Mouse (Mus musculus): ENCODE data around the gene Zfp30. TPM values are rescaled to one million over a fixed set of nuclear protein-coding genes. Genes with fewer than 3 reads are reported as not detected.

Gene Zfp30
- total RNA-seq (2014; fragmentation: Nextera tagmentation) = 0.36 TPM in 1 of 2 replicates, not detected in the other
- 0.69 and 0.93 TPM in 2 replicates for total RNA-seq (2017)

GRCm38 (mm10) chr7:29783871-29784551 lies at the start of gene Zfp30:
Zfp30 (plus strand) TSS chr7:29783998.
- ATAC-seq (replicated peaks; ENCODE audit: poor library complexity, severe bottlenecking) = peak; percentile 90

GRCm38 (mm10) chr7:29742258-29742657 lies 41.5 kb upstream of the Zfp30 start:
- no peak for ATAC-seq (replicated peaks; ENCODE audit: poor library complexity, severe bottlenecking)

- ATAC-seq (replicated peaks; ENCODE audit: poor library complexity, severe bottlenecking) = no peak
These were observed 23.3 kb upstream of the Zfp30 start for GRCm38 (mm10) chr7:29760476-29760875.

DNA sequence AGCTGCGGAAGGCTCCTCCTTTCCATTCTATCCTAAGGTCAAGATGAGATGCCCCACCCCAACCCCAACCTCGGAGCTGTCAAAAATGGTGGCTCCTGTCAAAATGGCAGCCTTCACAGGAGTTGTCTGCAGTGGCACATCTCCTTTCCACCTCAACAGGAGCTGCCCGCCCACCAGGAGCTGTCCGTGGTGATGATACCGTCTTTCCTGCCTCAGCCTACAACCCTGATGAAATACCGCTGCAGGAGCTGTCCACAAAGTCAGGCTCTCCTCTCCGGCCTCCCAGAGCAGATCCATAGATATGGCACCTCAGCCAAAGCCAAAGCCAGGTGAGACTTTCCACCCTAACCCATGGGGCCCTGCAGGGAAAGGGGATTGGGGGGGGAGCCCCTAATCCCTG lies 19.1 kb upstream of the Zfp30 start:
- no peak for ATAC-seq (replicated peaks; ENCODE audit: poor library complexity, severe bottlenecking)

DNA sequence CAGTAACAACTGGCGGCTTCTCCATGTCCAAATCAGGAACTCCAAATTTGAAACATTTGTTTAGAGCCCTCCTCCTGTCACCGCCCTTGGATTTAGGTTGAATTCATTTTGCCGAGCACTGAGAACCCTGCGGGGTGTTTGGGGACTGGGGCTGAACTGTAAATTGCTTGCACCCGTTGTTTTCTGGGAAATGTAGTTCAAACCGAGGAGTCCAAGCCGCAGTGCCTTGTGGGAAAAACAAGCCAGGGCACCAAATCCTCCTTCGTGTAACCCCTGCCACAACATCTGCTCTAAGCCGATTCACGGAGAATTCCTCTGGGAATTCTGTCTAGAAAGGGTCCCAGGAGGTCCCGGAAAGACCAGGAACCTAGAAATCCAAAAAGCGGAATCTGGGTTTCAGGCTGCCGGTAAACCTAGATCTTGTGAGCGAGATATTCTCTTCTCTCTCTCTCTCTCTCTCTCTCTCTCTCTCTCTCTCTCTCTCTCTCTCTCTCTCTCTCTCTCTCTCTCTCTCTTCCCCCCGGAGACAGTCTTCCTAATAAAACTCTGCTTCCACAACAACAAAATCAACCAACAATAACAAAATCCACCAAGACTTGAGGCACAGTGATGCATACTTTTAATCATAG lies 16.6 kb upstream of the Zfp30 start:
- ATAC-seq (replicated peaks; ENCODE audit: poor library complexity, severe bottlenecking) = peak; percentile 57

DNA sequence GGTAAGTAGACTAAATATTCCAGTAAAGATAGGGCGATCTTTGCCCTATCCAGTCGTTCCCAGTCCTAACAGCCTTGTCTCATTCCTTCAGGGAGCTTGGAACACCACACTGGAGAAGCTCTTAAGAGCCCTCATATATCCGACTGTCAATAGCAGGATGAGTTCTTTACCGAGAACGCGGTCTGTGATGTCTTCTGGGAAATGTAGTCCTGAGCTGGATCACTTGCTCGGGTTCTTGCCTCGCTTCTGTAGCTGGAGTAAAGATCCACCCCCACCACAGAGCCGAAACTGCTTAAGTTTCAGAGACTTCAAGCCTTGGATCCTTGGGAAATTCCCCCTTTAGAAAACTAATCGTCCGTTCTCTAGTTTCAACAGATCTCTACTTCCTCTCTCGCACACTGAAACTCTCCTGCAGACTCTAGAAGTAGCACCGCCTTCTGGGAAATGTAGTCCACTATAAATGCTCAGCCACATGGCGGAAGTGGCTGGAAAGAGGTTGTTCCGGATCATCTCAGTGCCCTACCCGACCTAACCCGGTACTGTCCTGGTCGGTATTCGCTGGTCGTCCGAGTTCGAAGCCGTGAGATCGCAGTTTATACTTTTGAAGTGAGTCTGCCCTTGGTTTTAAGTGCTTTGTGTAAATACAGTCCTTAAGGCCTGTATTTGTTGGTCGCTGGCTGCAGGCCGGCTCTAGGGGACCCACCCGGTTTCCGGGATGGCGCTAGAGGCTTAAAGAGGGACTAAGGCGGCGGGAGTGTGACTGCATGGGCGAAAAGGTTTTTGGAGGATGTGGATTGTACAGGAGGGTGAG lies 15.5 kb upstream of the Zfp30 start, which contains the start of gene Zfp84:
TSS of gene Zfp84 (plus strand) at position 463 of the 811 bp plus-strand sequence.
- peak; percentile 92 for ATAC-seq (replicated peaks; ENCODE audit: poor library complexity, severe bottlenecking)

- no peak for ATAC-seq (replicated peaks; ENCODE audit: poor library complexity, severe bottlenecking)
These were observed 14.8 kb upstream of the Zfp30 start for GRCm38 (mm10) chr7:29768980-29769379.

GRCm38 (mm10) chr7:29773503-29773902 lies 10.3 kb upstream of the Zfp30 start:
- no peak for ATAC-seq (replicated peaks; ENCODE audit: poor library complexity, severe bottlenecking)

GRCm38 (mm10) chr7:29774371-29774770 lies 9.4 kb upstream of the Zfp30 start:
- ATAC-seq (replicated peaks; ENCODE audit: poor library complexity, severe bottlenecking) = no peak

GRCm38 (mm10) chr7:29776568-29776967 lies 7.2 kb upstream of the Zfp30 start:
- ATAC-seq (replicated peaks; ENCODE audit: poor library complexity, severe bottlenecking) = no peak

GRCm38 (mm10) chr7:29777372-29777771 lies 6.4 kb upstream of the Zfp30 start:
- ATAC-seq (replicated peaks; ENCODE audit: poor library complexity, severe bottlenecking) = no peak

DNA sequence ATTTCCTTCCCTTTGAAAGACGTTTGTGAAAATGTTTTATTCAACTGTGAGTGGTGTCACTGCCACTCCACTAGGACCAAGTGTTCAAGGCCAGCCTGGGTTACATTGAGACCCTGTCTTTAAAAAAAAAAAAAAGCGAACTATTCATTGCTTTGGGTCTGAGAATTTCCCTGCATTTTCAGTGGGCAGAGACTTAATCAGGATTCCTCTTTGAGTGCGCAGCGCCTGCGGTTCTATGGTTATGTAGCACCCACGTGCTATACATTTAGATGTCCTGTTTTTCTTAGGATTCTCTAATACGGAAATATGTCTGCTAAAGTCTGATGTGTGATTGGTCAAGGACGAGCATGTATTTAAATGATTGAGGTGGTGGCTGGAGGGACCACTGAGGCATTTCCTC lies 1.2 kb downstream of the Zfp30 start:
- ATAC-seq (replicated peaks; ENCODE audit: poor library complexity, severe bottlenecking) = no peak

GRCm38 (mm10) chr7:29785888-29786287 lies 2.1 kb downstream of the Zfp30 start:
- no peak for ATAC-seq (replicated peaks; ENCODE audit: poor library complexity, severe bottlenecking)

- ATAC-seq (replicated peaks; ENCODE audit: poor library complexity, severe bottlenecking) = no peak
These were observed 9.1 kb downstream of the Zfp30 start for GRCm38 (mm10) chr7:29792906-29793305.

GRCm38 (mm10) chr7:29807046-29807445 lies 23.2 kb downstream of the Zfp30 start:
- no peak for ATAC-seq (replicated peaks; ENCODE audit: poor library complexity, severe bottlenecking)

- no peak for ATAC-seq (replicated peaks; ENCODE audit: poor library complexity, severe bottlenecking)
These were observed 28.4 kb downstream of the Zfp30 start for GRCm38 (mm10) chr7:29812244-29812643.

DNA sequence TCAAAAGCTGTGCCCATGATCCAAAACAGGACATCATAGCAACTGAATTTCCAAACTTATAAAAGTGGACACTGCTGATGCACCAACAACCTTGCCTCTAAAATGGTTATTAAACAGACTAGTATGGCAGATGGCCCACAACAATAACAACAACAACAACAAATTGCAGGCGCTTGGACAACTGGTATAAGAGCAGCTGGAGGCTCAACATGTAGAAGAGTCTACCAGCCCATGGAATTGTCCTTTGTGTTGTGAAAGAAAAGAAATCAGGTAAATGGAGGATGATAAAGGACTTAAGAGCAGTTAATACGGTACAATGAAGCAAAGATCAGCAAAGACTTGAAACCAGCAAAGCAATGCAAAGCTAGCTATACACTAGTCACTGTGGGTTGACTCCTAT lies 30.6 kb downstream of the Zfp30 start:
- no peak for ATAC-seq (replicated peaks; ENCODE audit: poor library complexity, severe bottlenecking)

DNA sequence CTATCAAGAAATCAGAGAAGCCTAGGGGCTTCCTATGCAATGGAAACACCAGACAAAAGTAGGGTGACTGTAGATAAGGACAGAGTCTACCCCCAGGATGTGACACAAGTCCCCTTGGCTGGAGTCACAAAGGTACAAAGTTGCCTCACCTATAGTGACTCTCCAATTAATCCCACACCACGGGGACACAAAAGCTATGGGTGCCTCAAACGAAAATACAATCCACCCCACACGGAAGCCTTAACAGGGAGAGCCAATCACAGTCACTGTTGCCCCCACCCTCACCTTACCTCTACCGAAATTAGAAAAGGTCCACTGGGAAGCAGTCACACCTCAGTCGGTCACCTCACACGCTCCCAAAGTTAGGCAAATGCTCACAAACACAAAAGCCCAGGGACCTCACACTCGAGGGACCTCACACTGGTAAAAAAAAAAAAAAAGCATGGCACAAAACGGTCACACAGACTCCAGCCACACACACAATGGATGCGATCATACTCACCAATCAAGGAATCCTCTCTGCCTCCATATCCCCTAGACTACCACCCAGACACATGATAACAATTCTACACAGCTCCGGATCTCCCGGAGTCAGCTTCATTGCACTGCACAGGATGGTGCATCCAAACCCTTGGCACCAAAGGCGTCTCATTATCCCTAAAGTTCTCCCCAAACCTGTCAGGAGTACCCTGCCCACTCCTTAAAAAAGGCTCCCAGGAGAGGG lies 31.4 kb downstream of the Zfp30 start:
- ATAC-seq (replicated peaks; ENCODE audit: poor library complexity, severe bottlenecking) = peak; percentile 1; the same call in 1 of the 2 replicates

DNA sequence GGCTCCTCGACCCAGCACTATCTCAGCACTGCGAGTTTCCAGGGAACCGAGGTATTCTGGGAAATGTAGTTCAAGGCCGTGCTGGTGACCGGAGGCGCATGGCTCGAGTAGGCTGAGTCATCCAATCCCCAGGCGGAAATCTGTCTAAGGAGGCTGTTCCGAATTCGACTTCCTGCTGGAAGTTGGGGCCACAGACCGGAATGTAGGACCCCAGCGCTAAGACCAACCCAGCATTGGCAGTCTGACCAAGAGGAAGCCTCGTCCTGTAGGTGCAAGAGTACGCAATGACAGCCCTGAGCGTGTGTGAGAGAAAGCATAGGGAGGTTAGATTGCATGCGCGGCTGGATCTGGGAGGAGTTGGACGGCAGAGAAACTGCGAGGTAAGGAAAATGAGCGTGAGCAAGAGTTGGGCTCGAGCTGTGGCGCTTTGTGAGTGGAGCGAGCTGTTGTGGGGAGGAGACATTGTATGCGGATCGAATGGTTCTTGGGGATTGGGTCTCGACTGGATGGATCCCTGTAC lies 32.2 kb downstream of the Zfp30 start, which contains the start of gene Zfp790:
TSS of gene Zfp790 (plus strand) at position 205 of the 520 bp plus-strand sequence.
- peak; percentile 90 for ATAC-seq (replicated peaks; ENCODE audit: poor library complexity, severe bottlenecking)

- peak; percentile 61 for ATAC-seq (replicated peaks; ENCODE audit: poor library complexity, severe bottlenecking)
These were observed 34.9 kb downstream of the Zfp30 start for GRCm38 (mm10) chr7:29818619-29819254.
